Comparison of ENCODE assay signal across 43 mouse cellular contexts in genomic region chrX:57401388-57401787, GRCm38 (mm10). TPM values are rescaled to one million over a fixed set of nuclear protein-coding genes. Genes with fewer than 3 reads are reported as not detected.
"Had no signal": no experiment of that assay in that cellular context is flagged by ENCODE, and none has a peak within 500 bp of the region (broad histone marks: within the 10 kb centered on the region; RNA-seq: fewer than 3 reads in every experiment).

No protein-coding gene starts in this region.

- H3K27me3 ChIP-seq: heart, embryonic 12.5 days; hindbrain, embryonic 12.5 days; hindbrain, embryonic 15.5 days; limb, embryonic 13.5 days; limb, embryonic 15.5 days; liver, embryonic 13.5 days; liver, embryonic 15.5 days had no signal

- H3K36me3 ChIP-seq: heart, embryonic 10.5 days; heart, embryonic 12.5 days; hindbrain, embryonic 10.5 days; hindbrain, embryonic 12.5 days; hindbrain, embryonic 15.5 days; limb, embryonic 13.5 days; limb, embryonic 15.5 days; liver, embryonic 13.5 days; liver, embryonic 15.5 days had no signal

- ATAC-seq: hindbrain, postnatal 0 days; intestine, embryonic 16.5 days had no signal

- H3K9ac ChIP-seq: heart, embryonic 12.5 days; hindbrain, embryonic 12.5 days; hindbrain, embryonic 15.5 days; limb, embryonic 13.5 days; limb, embryonic 15.5 days; liver, embryonic 13.5 days; liver, embryonic 15.5 days had no signal

- H3K4me3 ChIP-seq: gastrocnemius, adult 2 months; heart, adult 2 months; heart, embryonic 10.5 days; heart, embryonic 12.5 days; hindbrain, embryonic 10.5 days; hindbrain, embryonic 12.5 days; hindbrain, embryonic 15.5 days; limb, embryonic 13.5 days; limb, embryonic 15.5 days; liver, embryonic 13.5 days; liver, embryonic 15.5 days had no signal

- H3K4me1 ChIP-seq: heart, embryonic 10.5 days; heart, embryonic 12.5 days; hindbrain, embryonic 10.5 days; hindbrain, embryonic 12.5 days; hindbrain, embryonic 15.5 days; limb, embryonic 13.5 days; limb, embryonic 15.5 days; liver, embryonic 13.5 days; liver, embryonic 15.5 days had no signal

- H3K27ac ChIP-seq: gastrocnemius, adult 2 months; heart, adult 2 months; heart, embryonic 10.5 days; hindbrain, embryonic 10.5 days; hindbrain, embryonic 12.5 days; hindbrain, embryonic 15.5 days; hindbrain, postnatal 0 days; kidney, postnatal 0 days; limb, embryonic 13.5 days; limb, embryonic 15.5 days; liver, embryonic 13.5 days; liver, embryonic 15.5 days had no signal

- H3K9me3 ChIP-seq: heart, embryonic 10.5 days; heart, embryonic 12.5 days; hindbrain, embryonic 10.5 days; hindbrain, embryonic 12.5 days; hindbrain, embryonic 15.5 days; limb, embryonic 13.5 days; limb, embryonic 15.5 days; liver, embryonic 13.5 days; liver, embryonic 15.5 days had no signal

- DNase-seq: gastrocnemius, adult 2 months; gastrocnemius, postnatal 10 days; gastrocnemius, postnatal 25 days; heart, adult 11 months; heart, adult 2 months; heart, postnatal 10 days; heart, postnatal 4 days; kidney, adult 11 months; kidney, adult 8-10 months; kidney, postnatal 14 days; kidney, postnatal 36 days; layer of hippocampus, adult 9-11 months; layer of hippocampus, postnatal 36 days; left cerebral cortex, postnatal 4 days; liver, embryonic 13.5 days had no signal

- H3K4me2 ChIP-seq: heart, embryonic 12.5 days; hindbrain, embryonic 12.5 days; hindbrain, embryonic 15.5 days; limb, embryonic 13.5 days; limb, embryonic 15.5 days; liver, embryonic 13.5 days; liver, embryonic 15.5 days had no signal

RNA-seq across cellular contexts. Expression of gene Gm364, which starts 7.6 kb away (rescaled TPM):
- total RNA-seq: gastrocnemius, adult 2 months; gastrocnemius, postnatal 10 days; gastrocnemius, postnatal 25 days; gastrocnemius, postnatal 4 days; heart, adult 2 months; heart, postnatal 10 days; heart, postnatal 25 days; heart, postnatal 4 days; hindbrain, postnatal 0 days; layer of hippocampus, adult 18-20 months; layer of hippocampus, adult 8-10 months; layer of hippocampus, postnatal 14 days; layer of hippocampus, postnatal 36 days; left cerebral cortex, adult 18-20 months; left cerebral cortex, adult 8-10 months; left cerebral cortex, postnatal 10 days; left cerebral cortex, postnatal 25 days; left cerebral cortex, postnatal 4 days; liver, adult 2 months had no signal
- polyA plus RNA-seq: frontal cortex, adult 2 months; heart, adult 2 months; heart, embryonic 10.5 days; heart, embryonic 12.5 days; heart, embryonic 14.5 days; heart, embryonic 16.5 days; hindbrain, embryonic 10.5 days; hindbrain, embryonic 12.5 days; hindbrain, embryonic 15.5 days; intestine, embryonic 14.5 days; intestine, embryonic 16.5 days; kidney, embryonic 14.5 days; kidney, postnatal 0 days; large intestine, adult 2 months; limb, embryonic 11.5 days; limb, embryonic 13.5 days; limb, embryonic 15.5 days; liver, adult 2 months; liver, embryonic 13.5 days had no signal
